Mouse (Mus musculus): ENCODE results near the gene Bod1.

DNA sequence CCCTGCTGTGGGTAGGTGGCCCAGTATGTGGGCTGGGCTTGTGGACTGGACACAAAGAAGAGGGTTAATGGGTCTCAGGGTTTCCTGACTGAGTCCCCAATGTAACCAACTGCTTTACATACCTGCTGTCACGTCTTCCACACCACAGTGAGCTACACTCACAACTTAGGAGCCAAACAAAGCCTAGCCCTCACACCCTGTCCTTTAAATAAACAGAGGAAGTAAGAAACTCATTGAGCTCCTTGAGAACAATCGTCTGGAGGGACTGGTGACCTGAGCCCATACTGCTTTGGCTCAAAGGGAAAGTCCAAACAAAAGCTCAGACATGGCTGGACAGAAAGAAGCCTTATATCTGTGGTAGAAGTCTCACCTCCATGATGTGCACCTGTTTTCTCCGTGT is 27.8 kb upstream of the Bod1 start:
- TF ChIP-seq CTCF (conservative IDR thresholded peaks at IDR 0.05; ENCODE audit: low read length): no peak
- TF ChIP-seq POU5F1 (IDR thresholded peaks at IDR 0.05; ENCODE audit: borderline replicate concordance, low read length): no peak
- no peak for TF ChIP-seq NANOG (IDR thresholded peaks at IDR 0.05; ENCODE audit: borderline replicate concordance, low read length)
